Mouse (Mus musculus) kidney, adult 11 months (tissue): ENCODE measurements around the gene Tagap.

Experiments
- DNase-seq: peaks from one replicate; pipeline ENCODE4 v3.0.0; 2022

The Tagap gene

GRCm38 (mm10) chr17:7925413-7926160 lies at the start of gene Tagap:
Gene Tagap (plus strand): TSS chr17:7926000.
- DNase-seq: no peak

- no peak for DNase-seq
Observed at GRCm38 (mm10) chr17:7876541-7876940, 49.3 kb upstream of the Tagap start.

- DNase-seq: no peak
Observed at GRCm38 (mm10) chr17:7877191-7877764, 48.5 kb upstream of the Tagap start.

GRCm38 (mm10) chr17:7877878-7878277 lies 47.9 kb upstream of the Tagap start:
- no peak for DNase-seq

GRCm38 (mm10) chr17:7879529-7879928 lies 46.3 kb upstream of the Tagap start:
- DNase-seq: no peak

- DNase-seq: no peak
Observed at GRCm38 (mm10) chr17:7883126-7883525, 42.7 kb upstream of the Tagap start.

- no peak for DNase-seq
Observed at GRCm38 (mm10) chr17:7884606-7885005, 41.2 kb upstream of the Tagap start.

GRCm38 (mm10) chr17:7887071-7887815 lies 38.6 kb upstream of the Tagap start:
- DNase-seq: no peak

- no peak for DNase-seq
Observed at GRCm38 (mm10) chr17:7888291-7888690, 37.5 kb upstream of the Tagap start.

- no peak for DNase-seq
Observed at GRCm38 (mm10) chr17:7889026-7889425, 36.8 kb upstream of the Tagap start.

GRCm38 (mm10) chr17:7892676-7893075 lies 33.1 kb upstream of the Tagap start:
- DNase-seq: no peak

GRCm38 (mm10) chr17:7894094-7894493 lies 31.7 kb upstream of the Tagap start:
- DNase-seq: no peak

- DNase-seq: no peak
Observed at GRCm38 (mm10) chr17:7896047-7896635, 29.7 kb upstream of the Tagap start.

GRCm38 (mm10) chr17:7897120-7897519 lies 28.7 kb upstream of the Tagap start:
- DNase-seq: no peak

GRCm38 (mm10) chr17:7897756-7898155 lies 28.0 kb upstream of the Tagap start:
- no peak for DNase-seq

GRCm38 (mm10) chr17:7899233-7899632 lies 26.6 kb upstream of the Tagap start:
- DNase-seq: no peak

- DNase-seq: no peak
Observed at GRCm38 (mm10) chr17:7899961-7900360, 25.8 kb upstream of the Tagap start.

- no peak for DNase-seq
Observed at GRCm38 (mm10) chr17:7901536-7901935, 24.3 kb upstream of the Tagap start.

- no peak for DNase-seq
Observed at GRCm38 (mm10) chr17:7902362-7902761, 23.4 kb upstream of the Tagap start.

- DNase-seq: no peak
Observed at GRCm38 (mm10) chr17:7904992-7905391, 20.8 kb upstream of the Tagap start.

GRCm38 (mm10) chr17:7905936-7906685 lies 19.7 kb upstream of the Tagap start:
- no peak for DNase-seq

GRCm38 (mm10) chr17:7914596-7915227 lies 11.1 kb upstream of the Tagap start:
- no peak for DNase-seq
